Mouse (Mus musculus) naive thymus-derived CD4-positive, alpha-beta T cell, adult 5 months (primary cell): ENCODE data around the gene Odaph. TPM values are rescaled to one million over a fixed set of nuclear protein-coding genes. Genes with fewer than 3 reads are reported as not detected.

Experiments used
- polyA plus RNA-seq: library from polyadenylated mRNA; unstranded; fragments of 100-300 nt; shearing (Covaris generic); gene quantifications from one replicate; pipeline ENCODE4 v1.2.1, GENCODE M21; 2017

Odaph gene
- polyA plus RNA-seq = not detected

DNA sequence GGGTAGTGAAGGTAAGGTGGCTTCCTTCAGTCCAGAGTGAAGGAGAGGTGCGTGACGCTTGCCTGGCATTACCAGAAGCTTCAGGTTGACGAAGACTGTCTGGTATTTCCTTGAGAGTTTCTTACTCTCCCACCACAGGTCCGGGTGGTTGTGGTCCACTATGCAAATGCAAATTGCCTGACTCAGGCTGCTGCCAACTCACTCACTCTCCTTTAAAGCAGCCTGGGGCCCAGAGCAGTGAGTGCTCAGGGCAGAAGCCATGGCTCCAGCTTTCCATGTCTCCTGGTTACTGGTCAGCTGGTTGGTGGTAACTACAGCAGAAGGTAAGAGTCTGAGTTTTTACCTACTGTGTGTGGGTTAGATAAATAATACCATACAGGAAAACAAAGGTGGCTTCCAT lies at the start of gene Odaph:
Gene Odaph, plus strand, starts transcription at position 240 of the 400 bp plus-strand sequence.

DNA sequence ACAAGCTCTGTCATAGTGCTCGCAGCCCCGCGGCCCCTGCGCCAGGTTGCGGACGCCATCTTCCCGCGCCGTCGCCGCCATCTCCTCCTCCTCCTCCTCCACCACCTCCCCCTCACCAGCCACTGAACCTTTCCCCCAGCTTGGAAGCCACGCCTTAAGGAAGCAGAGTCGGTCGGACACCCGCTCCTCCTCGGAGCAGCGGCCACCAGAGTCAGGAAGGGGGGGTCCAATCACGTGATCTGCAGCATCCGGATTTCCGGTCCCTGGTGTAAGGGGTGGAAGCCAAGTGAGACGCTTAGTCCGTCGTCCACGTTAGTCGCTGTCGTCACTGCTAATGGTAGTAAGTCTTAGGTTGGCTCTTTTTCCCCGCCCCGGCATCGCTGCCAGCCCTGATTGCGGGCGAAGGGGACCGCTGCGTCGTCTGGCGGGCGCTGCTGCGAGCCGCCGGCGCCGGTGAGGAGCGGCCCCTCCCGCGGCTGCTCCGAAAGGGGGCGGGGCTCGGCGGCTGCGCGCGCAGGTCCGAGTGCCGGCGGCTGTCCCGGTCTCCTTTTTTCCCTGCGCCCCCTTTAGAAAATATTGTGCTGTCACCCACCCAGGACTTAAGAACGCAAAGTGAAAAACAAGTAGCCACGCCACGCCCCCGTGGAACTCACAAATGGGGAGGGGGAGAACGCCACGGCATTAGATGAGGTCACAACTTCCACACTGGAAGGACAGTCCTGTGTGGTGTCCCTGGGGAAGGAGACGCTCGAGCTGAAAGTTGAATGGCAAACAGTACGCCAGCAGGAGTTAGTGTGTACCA lies 24.4 kb upstream of the Odaph start, which contains the start of gene Rchy1:
Gene Rchy1, minus strand, starts transcription at position 430 of the 802 bp plus-strand sequence.

DNA sequence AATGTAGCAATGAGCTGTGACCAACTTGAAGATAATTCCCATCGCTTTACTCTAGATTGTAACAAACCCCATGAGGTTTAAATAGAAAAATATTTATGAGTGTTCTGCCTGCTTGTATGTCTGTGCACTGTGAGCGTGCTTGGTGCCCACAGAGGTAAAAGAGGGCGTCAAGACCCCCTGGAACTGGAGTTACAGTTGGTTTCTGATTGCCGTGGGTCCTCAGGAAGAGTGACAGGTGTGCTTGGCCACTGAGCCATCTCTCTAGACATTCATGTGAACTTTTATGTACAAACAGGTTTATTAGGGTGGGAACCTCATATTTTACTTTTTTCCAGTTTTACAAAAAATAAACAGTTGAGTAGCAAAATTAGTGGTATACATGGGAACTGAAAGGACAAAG lies 56.5 kb downstream of the Odaph start, which contains the start of gene Cdkl2:
Gene Cdkl2, minus strand, starts transcription at position 101 of the 400 bp plus-strand sequence.

Other genes with a start within 250 kb of the Odaph start
- 121 TPM for gene Rchy1, start 24.4 kb upstream of the Odaph start, polyA plus RNA-seq
- 1.2 TPM for gene Cdkl2, start 56.4 kb downstream of the Odaph start, polyA plus RNA-seq
- gene G3bp2, start 96.2 kb downstream of the Odaph start, polyA plus RNA-seq = 211 TPM
- gene Uso1, start 150.5 kb downstream of the Odaph start, polyA plus RNA-seq = 71.9 TPM
- gene U90926, start 227.9 kb downstream of the Odaph start, polyA plus RNA-seq = not detected